Mouse (Mus musculus) B cell, adult 2 months (primary cell): ENCODE data around the gene Olfr525.

Source experiments
- DNase-seq, 2 experiments: peaks; one replicate each; pipeline ENCODE4 v3.0.0; 2022

Olfr525 gene

GRCm38 (mm10) chr7:140320558-140320957 lies at the start of gene Olfr525:
Gene Olfr525, plus strand, starts transcription at chr7:140320858.
- no peak for DNase-seq

GRCm38 (mm10) chr7:140295746-140296145 lies 24.9 kb upstream of the Olfr525 start:
- DNase-seq = no peak

- no peak for DNase-seq
Measured at GRCm38 (mm10) chr7:140296876-140297275, 23.8 kb upstream of the Olfr525 start.

DNA sequence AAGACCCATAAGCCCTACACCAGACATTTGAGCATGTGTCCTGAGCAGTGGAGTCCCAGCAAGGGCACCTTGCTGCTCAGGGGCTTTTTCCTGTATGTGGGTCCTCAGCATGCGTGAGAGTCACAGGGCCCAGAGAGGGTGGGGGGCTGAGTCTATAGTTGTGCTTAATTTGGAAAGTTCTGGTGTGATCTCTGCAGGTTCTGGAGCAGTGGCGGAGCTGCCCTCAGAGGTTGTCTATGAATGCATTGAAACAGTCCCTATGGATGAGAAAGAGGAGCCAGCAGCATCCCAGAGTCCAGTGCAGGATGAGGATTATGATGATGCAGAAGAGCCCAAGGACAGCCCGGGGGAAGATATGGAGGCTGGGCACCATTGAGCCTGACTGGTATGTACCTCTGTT lies 21.2 kb upstream of the Olfr525 start:
- no peak for DNase-seq

DNA sequence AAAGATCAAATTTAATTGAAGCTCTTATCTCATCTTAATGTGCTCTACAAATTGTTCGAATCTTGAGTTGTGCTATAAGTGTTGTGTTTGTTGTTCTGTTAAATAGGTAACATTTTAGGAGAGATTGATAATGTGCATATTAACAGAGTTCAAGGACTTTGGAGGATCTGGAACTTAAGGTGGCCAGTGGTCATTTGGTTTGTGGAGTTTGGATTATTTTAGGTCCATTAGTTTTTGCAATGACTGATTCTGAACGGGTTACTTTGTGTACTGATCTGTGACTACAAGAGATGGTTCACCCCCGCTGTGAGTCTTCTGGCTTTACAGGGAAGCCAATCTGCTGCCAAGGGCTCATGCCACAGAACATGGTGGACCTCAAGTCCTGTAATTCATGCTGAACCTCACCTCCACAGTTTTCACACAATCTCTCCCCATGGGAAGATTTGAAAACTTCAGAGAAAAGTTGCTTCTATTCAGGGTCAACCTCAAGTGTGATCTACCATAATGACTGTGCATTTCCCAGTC lies 735 bp upstream of the Olfr525 start:
- DNase-seq = no peak

DNA sequence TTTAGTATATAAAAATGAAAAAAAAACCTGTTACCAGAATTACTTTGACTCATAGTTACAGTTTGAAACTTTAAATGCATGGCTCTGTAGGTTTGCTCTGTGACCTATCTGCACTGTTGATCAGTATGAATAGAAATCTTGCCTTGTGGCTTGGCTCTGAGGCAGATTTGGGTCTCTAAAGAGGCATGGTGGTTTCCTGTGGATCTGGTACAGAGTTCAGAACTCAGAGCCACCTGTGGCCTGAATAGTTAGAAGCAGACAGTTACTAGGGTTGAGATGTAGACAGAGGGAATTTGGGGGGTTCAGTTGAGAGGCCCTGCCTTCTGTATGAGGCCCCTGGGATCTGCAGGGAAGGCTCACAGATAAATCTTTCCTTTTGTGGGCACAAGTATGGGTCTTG lies 477 bp downstream of the Olfr525 start:
- DNase-seq = no peak

GRCm38 (mm10) chr7:140329766-140330304 lies 9.2 kb downstream of the Olfr525 start:
- DNase-seq = no peak

- DNase-seq = no peak
Measured at GRCm38 (mm10) chr7:140333717-140334116, 13.1 kb downstream of the Olfr525 start, which contains the start of gene Olfr527. Gene Olfr527, plus strand, starts transcription at chr7:140334017.

GRCm38 (mm10) chr7:140361571-140361970 lies 40.9 kb downstream of the Olfr525 start, which contains the start of gene Olfr60:
Gene Olfr60, minus strand, starts transcription at chr7:140361671.
- no peak for DNase-seq

DNA sequence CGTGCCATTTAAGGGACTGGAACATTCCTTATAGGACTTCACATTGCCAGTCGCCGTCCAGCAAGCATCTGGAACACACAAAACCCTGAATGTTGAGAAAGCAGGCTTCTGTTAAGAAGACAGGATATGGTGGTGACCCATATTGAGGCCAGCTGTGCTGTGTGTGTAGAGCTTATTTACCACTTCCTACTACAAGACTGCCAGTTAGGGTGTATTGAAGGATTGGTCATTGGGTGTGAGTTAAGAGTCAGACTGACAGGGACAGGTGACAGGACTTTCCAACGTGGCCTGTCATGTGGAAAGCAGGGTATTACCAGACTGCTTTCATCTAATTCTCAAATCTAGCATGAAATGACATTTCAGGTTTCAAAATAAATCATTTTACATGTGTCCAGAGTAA lies 53.6 kb downstream of the Olfr525 start:
- no peak for DNase-seq

GRCm38 (mm10) chr7:140376231-140376630 lies 55.6 kb downstream of the Olfr525 start, which contains the start of gene Olfr530:
Gene Olfr530, minus strand, starts transcription at chr7:140376331.
- no peak for DNase-seq

- DNase-seq = no peak
Measured at GRCm38 (mm10) chr7:140376911-140377310, 56.3 kb downstream of the Olfr525 start.
